Mouse (Mus musculus) limb, embryonic 13.5 days (tissue): ENCODE data around the gene Rai1. TPM values are rescaled to one million over a fixed set of nuclear protein-coding genes. Genes with fewer than 3 reads are reported as not detected.

Experiments
- ATAC-seq: fragments of 200-750 bp; cut with Nextera tagmentation; 2 replicates; pipeline ENCODE4 v1.8.0; 2017; ENCODE audit warnings: low read depth, moderate number of reproducible peaks, moderate TSS enrichment; ENCODE audit not compliant: low FRiP score
- H3K27ac ChIP-seq: fragments of 300-500 bp; sonication (generic); 2 replicates; pipeline ENCODE4 v1.5.1; 2015; ENCODE audit warnings: inconsistent platforms, mild to moderate bottlenecking, moderate library complexity
- H3K27me3 ChIP-seq: fragments of 300-500 bp; sonication (generic); 2 replicates; pipeline ENCODE4 v1.6.1; 2015; ENCODE audit warnings: mild to moderate bottlenecking, inconsistent platforms
- H3K36me3 ChIP-seq: fragments of 300-500 bp; sonication (generic); 2 replicates; pipeline ENCODE4 v1.6.1; 2015; ENCODE audit warnings: inconsistent platforms, mild to moderate bottlenecking, moderate library complexity
- H3K4me1 ChIP-seq: fragments of 300-500 bp; sonication (generic); 2 replicates; pipeline ENCODE4 v1.6.1; 2015; ENCODE audit warnings: inconsistent platforms
- H3K4me2 ChIP-seq: fragments of 300-500 bp; sonication (generic); replicated peaks from 2 replicates; pipeline ENCODE4 v1.6.1; 2015; ENCODE audit warnings: inconsistent platforms, mild to moderate bottlenecking, moderate library complexity
- H3K4me3 ChIP-seq: fragments of 300-500 bp; sonication (generic); 2 replicates; pipeline ENCODE4 v1.5.1; 2015; ENCODE audit warnings: moderate library complexity, mild to moderate bottlenecking, inconsistent platforms
- H3K9ac ChIP-seq: fragments of 300-500 bp; sonication (generic); 2 replicates; pipeline ENCODE4 v1.6.1; 2015; ENCODE audit warnings: mild to moderate bottlenecking, inconsistent platforms
- H3K9me3 ChIP-seq: fragments of 300-500 bp; sonication (generic); 2 replicates; pipeline ENCODE4 v1.6.1; 2016; ENCODE audit warnings: inconsistent platforms
- WGBS: fragments of 180-500 bp; shearing (Covaris S2); methylation state at CpG from one replicate; pipeline ENCODE4 v1.1.7; 2015; 5-methylcytosine and 5-hydroxymethylcytosine counted together
- polyA plus RNA-seq: library from polyadenylated mRNA; unstranded; fragments of >200 nt; fragmentation: Nextera tagmentation; extraction: Ambion mirVana; gene quantifications from 2 replicates; pipeline ENCODE4 v1.2.1, GENCODE M21; 2015

Gene Rai1
- polyA plus RNA-seq, 1 experiment from 2014 or later = 27.3 TPM

GRCm38 (mm10) chr11:60073936-60074502 is 30.8 kb upstream of the Rai1 start:
- H3K4me2 ChIP-seq = no peak overlapping the region
- no peak for ATAC-seq
- WGBS = 70% methylated on average over 15 of the region's 15 CpGs

GRCm38 (mm10) chr11:60076183-60076582 is 28.6 kb upstream of the Rai1 start:
- H3K4me3 ChIP-seq = no peak overlapping the region
- H3K9me3 ChIP-seq = no peaks in the 10 kb centered on the region
- no peaks in the 10 kb centered on the region for H3K36me3 ChIP-seq
- H3K27ac ChIP-seq = no peak overlapping the region
- no peak overlapping the region for H3K9ac ChIP-seq
- no peaks in the 10 kb centered on the region for H3K4me1 ChIP-seq
- WGBS = 78% methylated on average over 3 of the region's 3 CpGs
- no peaks in the 10 kb centered on the region for H3K27me3 ChIP-seq
- no peak overlapping the region for H3K4me2 ChIP-seq
- ATAC-seq = no peak

More at GRCm38 (mm10) chr11:60073936-60074502, 30.8 kb upstream of the Rai1 start:
- H3K36me3 ChIP-seq = no peaks in the 10 kb centered on the region
- no peaks in the 10 kb centered on the region for H3K4me1 ChIP-seq
- no peaks in the 10 kb centered on the region for H3K9me3 ChIP-seq
- H3K9ac ChIP-seq = 0 out of 2 replicates have a peak overlapping the region, but pooled peaks have one; percentile 8
- no peaks in the 10 kb centered on the region for H3K27me3 ChIP-seq
- H3K27ac ChIP-seq = no peak overlapping the region
- H3K4me3 ChIP-seq = no peak overlapping the region

- H3K4me3 ChIP-seq = no peak overlapping the region
- 15% methylated on average over 4 of the region's 4 CpGs for WGBS
Observed at GRCm38 (mm10) chr11:60076790-60077189, 28.0 kb upstream of the Rai1 start.

GRCm38 (mm10) chr11:60084589-60084988 is 20.2 kb upstream of the Rai1 start:
- H3K36me3 ChIP-seq = no peaks in the 10 kb centered on the region
- no peaks in the 10 kb centered on the region for H3K27me3 ChIP-seq
- no peak for ATAC-seq
- 0 out of 2 replicates have a peak, but pooled peaks cover 6% of the 10 kb centered on the region for H3K4me1 ChIP-seq
- H3K27ac ChIP-seq = no peak overlapping the region
- no peaks in the 10 kb centered on the region for H3K9me3 ChIP-seq
- no peak overlapping the region for H3K4me2 ChIP-seq
- no peak overlapping the region for H3K9ac ChIP-seq
- no peak overlapping the region for H3K4me3 ChIP-seq
- WGBS = 35% methylated on average over 2 of the region's 2 CpGs

More at GRCm38 (mm10) chr11:60076790-60077189, 28.0 kb upstream of the Rai1 start:
- no peak for ATAC-seq
- no peaks in the 10 kb centered on the region for H3K36me3 ChIP-seq
- H3K4me2 ChIP-seq = no peak overlapping the region
- H3K27me3 ChIP-seq = no peaks in the 10 kb centered on the region
- no peaks in the 10 kb centered on the region for H3K4me1 ChIP-seq
- H3K9me3 ChIP-seq = no peaks in the 10 kb centered on the region
- no peak overlapping the region for H3K9ac ChIP-seq
- no peak overlapping the region for H3K27ac ChIP-seq

- H3K9ac ChIP-seq = no peak overlapping the region
- ATAC-seq = no peak
- H3K9me3 ChIP-seq = no peaks in the 10 kb centered on the region
- WGBS = 64% methylated on average over 1 of the region's 1 CpGs
- H3K4me1 ChIP-seq = 0 out of 2 replicates have a peak, but pooled peaks cover 6% of the 10 kb centered on the region
- no peaks in the 10 kb centered on the region for H3K27me3 ChIP-seq
- H3K4me3 ChIP-seq = no peak overlapping the region
- no peak overlapping the region for H3K27ac ChIP-seq
- H3K36me3 ChIP-seq = no peaks in the 10 kb centered on the region
- no peak overlapping the region for H3K4me2 ChIP-seq
Observed at GRCm38 (mm10) chr11:60086676-60087075, 18.1 kb upstream of the Rai1 start.

GRCm38 (mm10) chr11:60088947-60089346 is 15.9 kb upstream of the Rai1 start:
- Histone ChIP-seq H3K4me1 (0 out of 2 replicates have a peak, but pooled peaks cover 6% of the 10 kb centered on the region), H3K4me3 (no peak overlapping the region), H3K27ac (no peak overlapping the region), H3K4me2 (no peak overlapping the region), H3K36me3 (no peaks in the 10 kb centered on the region), H3K9me3 (no peaks in the 10 kb centered on the region), H3K27me3 (no peaks in the 10 kb centered on the region), H3K9ac (no peak overlapping the region)
- WGBS = 32% methylated on average over 4 of the region's 4 CpGs
- ATAC-seq = peak; percentile 40; the same call in 1 of the 2 replicates

- no peaks in the 10 kb centered on the region for H3K27me3 ChIP-seq
- H3K4me1 ChIP-seq = peaks cover 23% of the 10 kb centered on the region
- no peaks in the 10 kb centered on the region for H3K36me3 ChIP-seq
- no peak for ATAC-seq
- H3K27ac ChIP-seq = no peak overlapping the region
- 47% methylated on average over 5 of the region's 5 CpGs for WGBS
- no peak overlapping the region for H3K9ac ChIP-seq
- no peak overlapping the region for H3K4me3 ChIP-seq
- H3K4me2 ChIP-seq = no peak overlapping the region
- H3K9me3 ChIP-seq = no peaks in the 10 kb centered on the region
Observed at GRCm38 (mm10) chr11:60090696-60091421, 14.0 kb upstream of the Rai1 start.

GRCm38 (mm10) chr11:60091422-60091761 is 13.4 kb upstream of the Rai1 start:
- 64% methylated on average over 7 of the region's 7 CpGs for WGBS
- Histone ChIP-seq H3K9me3 (no peaks in the 10 kb centered on the region), H3K4me3 (no peak overlapping the region), H3K36me3 (no peaks in the 10 kb centered on the region), H3K4me2 (no peak overlapping the region), H3K9ac (no peak overlapping the region), H3K27me3 (no peaks in the 10 kb centered on the region), H3K4me1 (peaks cover 26% of the 10 kb centered on the region), H3K27ac (no peak overlapping the region)
- ATAC-seq = no peak

GRCm38 (mm10) chr11:60093227-60093626 is 11.6 kb upstream of the Rai1 start:
- Histone ChIP-seq H3K27me3 (no peaks in the 10 kb centered on the region), H3K36me3 (no peaks in the 10 kb centered on the region), H3K4me2 (no peak overlapping the region), H3K4me3 (no peak overlapping the region), H3K9ac (no peak overlapping the region), H3K4me1 (peaks cover 26% of the 10 kb centered on the region), H3K27ac (no peak overlapping the region), H3K9me3 (no peaks in the 10 kb centered on the region)
- no peak for ATAC-seq

- Histone ChIP-seq H3K4me1 (peaks cover 20% of the 10 kb centered on the region), H3K9me3 (no peaks in the 10 kb centered on the region), H3K4me2 (no peak overlapping the region), H3K27ac (no peak overlapping the region), H3K27me3 (no peaks in the 10 kb centered on the region), H3K36me3 (no peaks in the 10 kb centered on the region), H3K9ac (no peak overlapping the region), H3K4me3 (no peak overlapping the region)
- 42% methylated on average over 7 of the region's 7 CpGs for WGBS
- no peak for ATAC-seq
Observed at GRCm38 (mm10) chr11:60093984-60094587, 10.7 kb upstream of the Rai1 start.

GRCm38 (mm10) chr11:60094909-60095810 is 9.7 kb upstream of the Rai1 start:
- Histone ChIP-seq H3K4me2 (no peak overlapping the region), H3K9me3 (no peaks in the 10 kb centered on the region), H3K36me3 (no peaks in the 10 kb centered on the region), H3K9ac (no peak overlapping the region; the same call in 1 of the 2 replicates), H3K4me1 (peaks cover 20% of the 10 kb centered on the region), H3K4me3 (no peak overlapping the region), H3K27ac (no peak overlapping the region), H3K27me3 (no peaks in the 10 kb centered on the region)
- WGBS = 53% methylated on average over 9 of the region's 9 CpGs
- ATAC-seq = no peak
